Mouse (Mus musculus) spleen, postnatal 14 days (tissue): ENCODE measurements around the gene Neto2.
A peak's percentile ranks its signal among the peaks of the same experiment; 100 is the strongest.

Experiments used
- DNase-seq, 2 experiments: peaks; one replicate each; pipeline ENCODE4 v3.0.0; 2021 to 2022; ENCODE audit warnings: low spot score in 2 of 2

The Neto2 gene

GRCm38 (mm10) chr8:85603203-85603895 is 97.4 kb downstream of the Neto2 start:
- DNase-seq, result peak in 1 of 2 experiments; percentile 16

- DNase-seq, result no peak
These were observed 98.0 kb downstream of the Neto2 start for GRCm38 (mm10) chr8:85602737-85603136.

- DNase-seq, result no peak
These were observed 99.0 kb downstream of the Neto2 start for GRCm38 (mm10) chr8:85601741-85602140.

GRCm38 (mm10) chr8:85597413-85598191 is 103.1 kb downstream of the Neto2 start:
- no peak for DNase-seq

- DNase-seq, result no peak
These were observed 105.3 kb downstream of the Neto2 start for GRCm38 (mm10) chr8:85595391-85595790.

GRCm38 (mm10) chr8:85594983-85595382 is 105.7 kb downstream of the Neto2 start:
- no peak for DNase-seq

- DNase-seq, result no peak
These were observed 107.4 kb downstream of the Neto2 start for GRCm38 (mm10) chr8:85593324-85593723.

- no peak for DNase-seq
These were observed 109.2 kb downstream of the Neto2 start for GRCm38 (mm10) chr8:85591532-85591931.

GRCm38 (mm10) chr8:85590258-85590657 is 110.5 kb downstream of the Neto2 start:
- DNase-seq, result no peak

GRCm38 (mm10) chr8:85588596-85588995 is 112.1 kb downstream of the Neto2 start:
- DNase-seq, result no peak
